Comparison of ENCODE assay signal across 11 mouse cellular contexts in the genomic region with DNA sequence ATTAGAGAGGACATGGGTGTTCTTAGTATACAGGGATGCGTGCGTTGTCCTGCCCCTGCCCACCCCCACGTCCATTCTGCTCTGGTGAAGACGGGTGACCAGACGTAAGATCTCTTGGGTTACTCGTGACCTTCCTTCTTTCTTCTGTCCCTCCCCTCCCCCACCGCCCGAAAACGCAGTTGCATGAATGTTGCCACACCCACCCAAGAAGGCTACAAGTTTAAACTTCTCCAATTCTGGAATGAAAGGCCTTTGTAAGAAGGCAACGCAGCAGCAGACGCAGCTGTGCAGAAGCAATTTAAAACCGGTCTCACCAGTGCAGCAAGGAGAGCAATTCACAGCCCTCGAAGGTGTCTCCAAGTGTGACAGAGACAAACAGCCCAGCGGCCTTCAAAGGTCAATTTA. TPM values are rescaled to one million over a fixed set of nuclear protein-coding genes. Genes with fewer than 3 reads are reported as not detected.
DNase-seq lines count a peak whose midpoint lies in the region; ATAC-seq lines count a peak whose summit lies in the region.
"Had no signal": no experiment of that assay in that cellular context is flagged by ENCODE, and none has a peak within 500 bp of the region (broad histone marks: within the 10 kb centered on the region; RNA-seq: fewer than 3 reads in every experiment).

No protein-coding gene starts in this region.

- no peak overlapping the region for H3K4me3 ChIP-seq in heart, embryonic 16.5 days (ENCODE audit: low read length)
- no peak overlapping the region for H3K4me3 ChIP-seq in embryonic facial prominence, embryonic 11.5 days (ENCODE audit: low read depth, low read length)
- no peak overlapping the region for H3K4me3 ChIP-seq in midbrain, embryonic 14.5 days (replicated peaks; ENCODE audit: low read depth, low read length)
- H3K4me3 ChIP-seq: liver, embryonic 13.5 days had no signal

- 0 out of 2 replicates have a peak overlapping the region, but pooled peaks have one; percentile 26 for H3K27ac ChIP-seq in heart, embryonic 16.5 days (ENCODE audit: low read length)
- H3K27ac ChIP-seq in embryonic facial prominence, embryonic 11.5 days (replicated peaks; ENCODE audit: low read depth, low read length): no peak overlapping the region
- no peak overlapping the region for H3K27ac ChIP-seq in midbrain, embryonic 14.5 days (replicated peaks; ENCODE audit: low read depth, low read length)
- H3K27ac ChIP-seq: liver, embryonic 13.5 days had no signal

- ATAC-seq in heart, embryonic 16.5 days (replicated peaks; ENCODE audit: extremely low read depth, insufficient read depth, low FRiP score): no peak
- no peak for ATAC-seq in embryonic facial prominence, embryonic 11.5 days (replicated peaks; ENCODE audit: insufficient number of reproducible peaks, low FRiP score, low TSS enrichment, low read depth)
- peak; percentile 57 for ATAC-seq in megakaryocyte progenitor cell, adult 5-6 weeks (replicated peaks; ENCODE audit: poor library complexity)
- no peak for ATAC-seq in midbrain, embryonic 14.5 days (ENCODE audit: low FRiP score, low TSS enrichment)

- 58% methylated on average over 14 of the region's 14 CpGs for WGBS in heart, embryonic 16.5 days
- 56% methylated on average over 14 of the region's 14 CpGs for WGBS in embryonic facial prominence, embryonic 11.5 days
- WGBS in midbrain, embryonic 14.5 days: 77% methylated on average over 14 of the region's 14 CpGs

- H3K4me2 ChIP-seq in heart, embryonic 16.5 days (ENCODE audit: low read depth, low read length): no peak overlapping the region
- no peak overlapping the region for H3K4me2 ChIP-seq in embryonic facial prominence, embryonic 11.5 days (ENCODE audit: low read depth, low read length)
- H3K4me2 ChIP-seq in midbrain, embryonic 14.5 days (ENCODE audit: low read length): no peak overlapping the region
- H3K4me2 ChIP-seq: liver, embryonic 13.5 days had no signal

- intact Hi-C loops in heart, postnatal 14 days (cut with DNase I): loop anchor here (5.0 kb wide), 2 partner anchors 87 to 317 kb away; no protein-coding TSS in a partner anchor
- intact Hi-C loops in gastrocnemius, postnatal 14 days (cut with DNase I; ENCODE audit: low total_unique reads): loop anchor here (5.0 kb wide), 1 partner anchor 457 kb away; no protein-coding TSS in a partner anchor

- no peaks in the 10 kb centered on the region for H3K27me3 ChIP-seq in heart, embryonic 16.5 days (ENCODE audit: control insufficient read depth, insufficient read depth, low read length)
- H3K27me3 ChIP-seq in embryonic facial prominence, embryonic 11.5 days (ENCODE audit: control insufficient read depth, insufficient read depth, low read length): no peaks in the 10 kb centered on the region
- no peaks in the 10 kb centered on the region for H3K27me3 ChIP-seq in midbrain, embryonic 14.5 days (ENCODE audit: control insufficient read depth, insufficient read depth, low read length)
- H3K27me3 ChIP-seq: liver, embryonic 13.5 days had no signal

- peaks cover 9% of the 10 kb centered on the region for H3K4me1 ChIP-seq in heart, embryonic 16.5 days (ENCODE audit: control insufficient read depth, insufficient read depth, low read length)
- H3K4me1 ChIP-seq in embryonic facial prominence, embryonic 11.5 days (ENCODE audit: control insufficient read depth, insufficient read depth, low read length): no peaks in the 10 kb centered on the region
- H3K4me1 ChIP-seq in midbrain, embryonic 14.5 days (ENCODE audit: control insufficient read depth, insufficient read depth, low read length): no peaks in the 10 kb centered on the region
- H3K4me1 ChIP-seq: liver, embryonic 13.5 days had no signal

- DNase-seq in heart, postnatal 14 days: no peak
- DNase-seq in embryonic facial prominence, embryonic 11.5 days (ENCODE audit: low spot score): peak; percentile 69
- DNase-seq in kidney, postnatal 4 days: peak; percentile 25 to 46
- DNase-seq in cerebellum, postnatal 14 days: no peak
- no peak for DNase-seq in midbrain, embryonic 14.5 days
- no peak for DNase-seq in gastrocnemius, postnatal 14 days
- DNase-seq: liver, embryonic 13.5 days had no signal

- no peaks in the 10 kb centered on the region for H3K9me3 ChIP-seq in heart, embryonic 16.5 days (replicated peaks; ENCODE audit: control insufficient read depth, low read length)
- H3K9me3 ChIP-seq in embryonic facial prominence, embryonic 11.5 days (replicated peaks; ENCODE audit: control insufficient read depth, low read length): no peaks in the 10 kb centered on the region
- H3K9me3 ChIP-seq in midbrain, embryonic 14.5 days (ENCODE audit: control insufficient read depth, low read length): no peaks in the 10 kb centered on the region

- H3K9ac ChIP-seq in heart, embryonic 16.5 days (ENCODE audit: low read length): no peak overlapping the region
- H3K9ac ChIP-seq in embryonic facial prominence, embryonic 11.5 days (replicated peaks; ENCODE audit: low read length): no peak overlapping the region
- H3K9ac ChIP-seq in midbrain, embryonic 14.5 days (replicated peaks; ENCODE audit: low read length): no peak overlapping the region
- H3K9ac ChIP-seq: liver, embryonic 13.5 days had no signal

- no peaks in the 10 kb centered on the region for H3K36me3 ChIP-seq in heart, embryonic 16.5 days (ENCODE audit: control insufficient read depth, insufficient read depth)
- no peaks in the 10 kb centered on the region for H3K36me3 ChIP-seq in embryonic facial prominence, embryonic 11.5 days (replicated peaks; ENCODE audit: control insufficient read depth, insufficient read depth, low read depth, low read length)
- no peaks in the 10 kb centered on the region for H3K36me3 ChIP-seq in midbrain, embryonic 14.5 days (ENCODE audit: control insufficient read depth, insufficient read depth, low read length)
- H3K36me3 ChIP-seq: liver, embryonic 13.5 days had no signal

RNA-seq across cellular contexts. Expression of gene Ect2l, which starts 16.0 kb away (rescaled TPM):
- 0.27 and 0.32 TPM in 2 replicates for polyA plus RNA-seq in heart, embryonic 16.5 days (2015; fragmentation: Nextera tagmentation; extraction: Ambion mirVana)
- total RNA-seq in heart, postnatal 14 days (2021): under 1 TPM in 1 of 2 experiments, not detected in 1; 0.19 TPM
- 0.29 and 0.87 TPM in 2 replicates for polyA plus RNA-seq in embryonic facial prominence, embryonic 11.5 days (2014; fragmentation: Nextera tagmentation; extraction: Ambion mirVana)
- total RNA-seq in megakaryocyte progenitor cell, adult 5-6 weeks (2015): 0.93 TPM in 1 of 2 replicates, not detected in the other
- 0.03 and 1.3 TPM in 2 replicates for total RNA-seq in megakaryocyte progenitor cell, adult 5-6 weeks (2017)
- polyA plus RNA-seq in midbrain, embryonic 14.5 days (2014; fragmentation: Nextera tagmentation; extraction: Ambion mirVana): 0.25 and 0.73 TPM in 2 replicates
- total RNA-seq in gastrocnemius, postnatal 14 days (2021): under 1 TPM in 1 of 2 experiments, not detected in 1; 0.23 TPM
- total RNA-seq: hematopoietic stem cell, adult 5-6 weeks had no signal
- polyA plus RNA-seq: spleen, adult 2 months had no signal

RNA-seq across cellular contexts. Expression of gene Ccdc28a, which starts 40.1 kb away (rescaled TPM):
- polyA plus RNA-seq in heart, embryonic 16.5 days (2015; fragmentation: Nextera tagmentation; extraction: Ambion mirVana): 8.6 and 10.9 TPM in 2 replicates
- total RNA-seq in heart, postnatal 14 days (2021): 10 to 100 TPM; 10.1 to 10.3 TPM
- 10.3 and 10.8 TPM in 2 replicates for polyA plus RNA-seq in embryonic facial prominence, embryonic 11.5 days (2014; fragmentation: Nextera tagmentation; extraction: Ambion mirVana)
- 6.2 and 11.1 TPM in 2 replicates for total RNA-seq in megakaryocyte progenitor cell, adult 5-6 weeks (2015)
- total RNA-seq in megakaryocyte progenitor cell, adult 5-6 weeks (2017): 5.1 and 9.3 TPM in 2 replicates
- 7.9 and 8.3 TPM in 2 replicates for polyA plus RNA-seq in midbrain, embryonic 14.5 days (2014; fragmentation: Nextera tagmentation; extraction: Ambion mirVana)
- total RNA-seq in gastrocnemius, postnatal 14 days (2021): 1 to 10 TPM; 4.5 to 7.0 TPM

Comparison
In these comparisons a context has a peak if more than half of its experiments do, and no peak if none do; other contexts are left out.
1. DNase-seq: peak in embryonic facial prominence, embryonic 11.5 days (single experiment) and kidney, postnatal 4 days (2 of 2); none in heart, postnatal 14 days (0 of 2), cerebellum, postnatal 14 days (0 of 2), midbrain, embryonic 14.5 days (single experiment) and gastrocnemius, postnatal 14 days (single experiment).